Mouse (Mus musculus) forebrain, embryonic 15.5 days (tissue): ENCODE measurements at regions not wholly inside any gene's neighbourhood (a gene's known extent, or its start where the extent isn't known, plus 50 kb on each side); places are given as distances from the start of the nearest gene placed in this dataset.
A peak's percentile ranks its signal among the peaks of the same experiment; 100 is the strongest.

Experiments
- ATAC-seq: fragments of 200-750 bp; cut with Nextera tagmentation; replicated peaks from 2 replicates; pipeline ENCODE4 v1.8.0; 2017; ENCODE audit warnings: mild to moderate bottlenecking, moderate TSS enrichment, moderate library complexity
- H3K27ac ChIP-seq: fragments of 300-500 bp; sonication (generic); replicated peaks from 2 replicates; pipeline ENCODE4 v1.5.1; 2015; ENCODE audit warnings: mild to moderate bottlenecking, inconsistent platforms
- H3K27me3 ChIP-seq: fragments of 300-500 bp; sonication (generic); 2 replicates; pipeline ENCODE4 v1.6.1; 2015; ENCODE audit warnings: inconsistent platforms
- H3K36me3 ChIP-seq: fragments of 300-500 bp; sonication (generic); 2 replicates; pipeline ENCODE4 v1.6.1; 2015; ENCODE audit warnings: mild to moderate bottlenecking, inconsistent platforms
- H3K4me1 ChIP-seq: fragments of 300-500 bp; sonication (generic); 2 replicates; pipeline ENCODE4 v1.6.1; 2015; ENCODE audit warnings: inconsistent platforms
- H3K4me2 ChIP-seq: fragments of 300-500 bp; sonication (generic); replicated peaks from 2 replicates; pipeline ENCODE4 v1.6.1; 2015; ENCODE audit warnings: mild to moderate bottlenecking, inconsistent platforms
- H3K4me3 ChIP-seq: fragments of 300-500 bp; sonication (generic); 2 replicates; pipeline ENCODE4 v1.5.1; 2015; ENCODE audit warnings: mild to moderate bottlenecking, inconsistent platforms
- H3K9ac ChIP-seq: fragments of 300-500 bp; sonication (generic); replicated peaks from 2 replicates; pipeline ENCODE4 v1.6.1; 2015; ENCODE audit warnings: mild to moderate bottlenecking, inconsistent platforms
- H3K9me3 ChIP-seq: fragments of 300-500 bp; sonication (generic); 2 replicates; pipeline ENCODE4 v1.6.1; 2016; ENCODE audit warnings: inconsistent platforms

DNA sequence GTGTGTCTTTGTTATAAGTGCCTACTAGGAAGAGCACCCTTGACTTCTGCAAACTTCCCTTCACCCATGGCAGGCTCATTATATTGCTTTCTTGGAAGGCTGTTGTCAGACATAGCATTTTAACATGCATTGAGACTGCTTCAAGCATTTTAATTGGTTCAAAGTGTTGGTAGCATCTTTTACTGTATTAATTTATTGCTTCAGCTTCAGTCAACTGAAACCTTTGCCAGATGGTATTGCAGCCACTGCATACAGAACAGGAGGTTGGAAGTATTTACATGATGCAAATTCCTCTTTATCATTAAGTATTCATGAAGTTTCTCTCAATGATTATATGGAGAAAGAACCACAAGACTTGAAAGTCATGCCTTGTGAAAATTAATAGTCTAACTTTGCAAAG, 1423.6 kb downstream of the Pcdh18 start:
- Histone ChIP-seq H3K36me3 (no peaks in the 10 kb centered on the region), H3K9ac (no peak overlapping the region), H3K27me3 (no peaks in the 10 kb centered on the region), H3K4me1 (no peaks in the 10 kb centered on the region), H3K9me3 (no peaks in the 10 kb centered on the region), H3K27ac (no peak overlapping the region), H3K4me2 (no peak overlapping the region), H3K4me3 (no peak overlapping the region)
- peak; percentile 92 for ATAC-seq
